Mouse (Mus musculus) kidney, embryonic 15.5 days (tissue): Measurements from ENCODE around the gene Atp2c2. TPM values are rescaled to one million over a fixed set of nuclear protein-coding genes. Genes with fewer than 3 reads are reported as not detected.
A peak's percentile ranks its signal among the peaks of the same experiment; 100 is the strongest.

Source experiments
- ATAC-seq: fragments of 200-750 bp; cut with Nextera tagmentation; replicated peaks from 2 replicates; pipeline ENCODE4 v1.8.0; 2017; ENCODE audit warnings: moderate TSS enrichment; ENCODE audit not compliant: low FRiP score
- H3K27ac ChIP-seq: fragments of 300-500 bp; sonication (generic); 2 replicates; pipeline ENCODE4 v1.5.1; 2015; ENCODE audit warnings: mild to moderate bottlenecking, inconsistent platforms
- H3K27me3 ChIP-seq: fragments of 300-500 bp; sonication (generic); 2 replicates; pipeline ENCODE4 v1.6.1; 2015; ENCODE audit warnings: inconsistent platforms
- H3K36me3 ChIP-seq: fragments of 300-500 bp; sonication (generic); 2 replicates; pipeline ENCODE4 v1.6.1; 2015; ENCODE audit warnings: inconsistent platforms
- H3K4me1 ChIP-seq: fragments of 300-500 bp; sonication (generic); 2 replicates; pipeline ENCODE4 v1.6.1; 2015; ENCODE audit warnings: inconsistent platforms
- H3K4me2 ChIP-seq: fragments of 300-500 bp; sonication (generic); 2 replicates; pipeline ENCODE4 v1.6.1; 2015; ENCODE audit warnings: moderate library complexity, mild to moderate bottlenecking, inconsistent platforms
- H3K4me3 ChIP-seq: fragments of 300-500 bp; sonication (generic); replicated peaks from 2 replicates; pipeline ENCODE4 v1.5.1; 2015; ENCODE audit warnings: mild to moderate bottlenecking, inconsistent platforms
- H3K9ac ChIP-seq: fragments of 300-500 bp; sonication (generic); 2 replicates; pipeline ENCODE4 v1.6.1; 2015; ENCODE audit warnings: mild to moderate bottlenecking, inconsistent platforms
- H3K9me3 ChIP-seq: fragments of 300-500 bp; sonication (generic); replicated peaks from 2 replicates; pipeline ENCODE4 v1.6.1; 2016; ENCODE audit warnings: inconsistent platforms
- WGBS: fragments of 180-500 bp; shearing (Covaris S2); methylation state at CpG from one replicate; pipeline ENCODE4 v1.1.7; 2015; ENCODE audit warnings: mixed read lengths; 5-methylcytosine and 5-hydroxymethylcytosine counted together
- polyA plus RNA-seq: library from polyadenylated mRNA; unstranded; fragments of >200 nt; fragmentation: Nextera tagmentation; extraction: Ambion mirVana; gene quantifications from 2 replicates; pipeline ENCODE4 v1.2.1, GENCODE M21; 2015

The Atp2c2 gene
- polyA plus RNA-seq, 1 experiment from 2014 or later, result 1.6 TPM

DNA sequence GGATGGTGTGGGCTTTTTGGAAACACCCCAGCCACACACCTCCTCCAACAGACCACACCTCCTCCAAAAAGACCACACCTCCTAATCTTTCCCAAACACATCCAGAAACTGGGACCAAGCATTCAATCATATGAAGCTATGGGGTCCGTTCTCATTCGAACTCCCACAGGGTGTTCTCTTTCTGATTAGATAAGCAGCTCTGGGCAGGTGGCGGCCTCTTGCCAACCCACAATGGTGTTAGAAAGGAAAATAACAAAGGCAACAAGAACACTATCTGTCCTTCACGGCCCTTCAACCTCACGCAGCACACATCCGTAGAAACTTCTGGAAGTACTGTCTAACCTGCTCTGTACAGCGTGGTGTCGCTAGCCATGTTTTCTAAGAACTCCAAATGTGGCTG is 27.3 kb downstream of the Atp2c2 start:
- H3K4me1 ChIP-seq, result no peaks in the 10 kb centered on the region
- WGBS, result 90% methylated on average over 8 of the region's 8 CpGs
- no peak overlapping the region for H3K4me2 ChIP-seq
- H3K27me3 ChIP-seq, result no peaks in the 10 kb centered on the region; the same call in 1 of the 2 replicates
- no peaks in the 10 kb centered on the region for H3K36me3 ChIP-seq
- no peak overlapping the region for H3K4me3 ChIP-seq
- no peak overlapping the region for H3K27ac ChIP-seq
- ATAC-seq, result no peak
- H3K9me3 ChIP-seq, result no peaks in the 10 kb centered on the region
- H3K9ac ChIP-seq, result no peak overlapping the region

DNA sequence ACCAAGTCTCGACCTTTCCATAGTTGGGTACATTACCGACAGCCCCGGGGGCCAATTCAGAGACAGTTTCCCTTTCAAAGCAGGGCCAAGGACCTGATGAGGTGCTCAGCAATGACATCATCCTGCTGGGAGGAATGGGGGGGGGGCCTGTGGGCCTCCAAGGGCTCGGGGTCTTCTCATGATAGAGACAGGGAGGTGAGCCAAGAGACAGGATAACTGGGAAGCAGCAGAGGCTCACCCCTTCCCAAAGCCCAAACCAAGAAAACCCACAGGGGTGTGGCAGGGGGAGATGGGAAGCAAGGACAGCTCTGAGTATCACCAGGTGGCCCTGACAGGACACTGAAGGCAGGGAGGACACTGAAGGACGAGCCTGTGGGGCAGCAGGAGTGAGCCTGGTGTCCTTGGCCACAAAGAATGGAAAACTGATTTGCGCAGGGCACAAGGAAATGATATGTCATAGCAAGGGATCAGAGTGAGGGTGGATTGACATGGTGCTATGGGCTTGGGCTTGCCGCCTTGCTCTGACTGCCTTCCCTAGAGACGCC is 28.6 kb downstream of the Atp2c2 start:
- no peaks in the 10 kb centered on the region for H3K9me3 ChIP-seq
- no peaks in the 10 kb centered on the region; the same call in 1 of the 2 replicates for H3K27me3 ChIP-seq
- no peak for ATAC-seq
- H3K9ac ChIP-seq, result no peak overlapping the region
- no peak overlapping the region for H3K4me2 ChIP-seq
- H3K27ac ChIP-seq, result no peak overlapping the region
- H3K4me3 ChIP-seq, result no peak overlapping the region
- no peaks in the 10 kb centered on the region for H3K4me1 ChIP-seq
- WGBS, result 86% methylated on average over 8 of the region's 8 CpGs
- H3K36me3 ChIP-seq, result no peaks in the 10 kb centered on the region

DNA sequence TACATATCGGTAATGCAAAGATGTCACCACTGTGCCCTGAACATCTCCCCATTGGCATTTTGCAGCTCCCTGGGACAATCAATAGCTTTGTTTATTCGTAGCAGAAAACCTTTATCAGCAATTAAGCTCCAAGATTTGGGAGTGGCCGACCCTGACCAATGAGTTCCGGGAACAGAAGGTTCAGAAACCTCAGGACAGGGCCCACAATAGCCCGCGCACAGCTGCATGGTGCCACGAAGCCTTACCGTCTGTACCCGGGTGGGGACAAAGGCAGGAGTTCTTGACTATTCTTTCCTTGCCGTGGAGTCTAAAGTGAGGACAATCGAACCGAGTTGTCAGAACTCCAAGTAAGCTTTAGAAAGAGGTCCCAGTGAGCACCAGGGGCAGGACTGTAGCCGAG is 32.3 kb downstream of the Atp2c2 start:
- 87% methylated on average over 13 of the region's 13 CpGs for WGBS
- H3K27ac ChIP-seq, result no peak overlapping the region
- no peaks in the 10 kb centered on the region; the same call in 1 of the 2 replicates for H3K27me3 ChIP-seq
- no peaks in the 10 kb centered on the region for H3K36me3 ChIP-seq
- no peak for ATAC-seq
- no peak overlapping the region for H3K9ac ChIP-seq
- H3K4me3 ChIP-seq, result no peak overlapping the region
- H3K4me1 ChIP-seq, result no peaks in the 10 kb centered on the region
- H3K4me2 ChIP-seq, result no peak overlapping the region
- no peaks in the 10 kb centered on the region for H3K9me3 ChIP-seq

DNA sequence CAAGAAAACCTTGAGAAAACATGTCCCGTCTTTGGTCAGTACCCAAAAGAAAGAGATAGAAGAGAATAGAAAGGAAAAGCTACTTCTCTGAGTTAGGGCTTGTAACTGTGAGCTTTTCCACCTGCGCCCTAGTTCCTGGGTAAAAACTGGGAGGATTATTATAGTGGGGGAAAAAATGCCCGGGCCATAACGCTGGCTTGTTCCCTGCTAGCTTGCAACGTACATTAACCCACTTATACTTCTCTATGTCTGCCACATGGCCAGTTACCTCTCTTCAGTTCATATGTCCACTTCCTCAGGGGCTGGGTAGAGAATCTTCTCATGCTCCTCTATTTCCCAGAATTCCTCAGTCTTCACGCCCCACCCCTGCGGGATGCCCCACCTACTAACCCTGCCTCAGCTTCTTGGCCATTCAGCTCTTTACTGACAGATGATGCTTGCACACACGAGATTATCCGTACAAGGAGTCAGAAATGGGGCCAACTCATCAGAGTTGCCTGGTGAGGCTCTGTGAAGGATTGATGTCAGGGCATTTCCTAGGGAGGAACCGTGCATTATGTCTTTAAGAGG is 36.6 kb downstream of the Atp2c2 start:
- Histone ChIP-seq H3K27me3 (no peaks in the 10 kb centered on the region), H3K27ac (no peak overlapping the region), H3K4me3 (no peak overlapping the region), H3K9me3 (no peaks in the 10 kb centered on the region), H3K36me3 (no peaks in the 10 kb centered on the region), H3K4me2 (no peak overlapping the region), H3K4me1 (0 out of 2 replicates have a peak, but pooled peaks cover 3% of the 10 kb centered on the region), H3K9ac (no peak overlapping the region)
- WGBS, result 88% methylated on average over 10 of the region's 10 CpGs
- ATAC-seq, result no peak

DNA sequence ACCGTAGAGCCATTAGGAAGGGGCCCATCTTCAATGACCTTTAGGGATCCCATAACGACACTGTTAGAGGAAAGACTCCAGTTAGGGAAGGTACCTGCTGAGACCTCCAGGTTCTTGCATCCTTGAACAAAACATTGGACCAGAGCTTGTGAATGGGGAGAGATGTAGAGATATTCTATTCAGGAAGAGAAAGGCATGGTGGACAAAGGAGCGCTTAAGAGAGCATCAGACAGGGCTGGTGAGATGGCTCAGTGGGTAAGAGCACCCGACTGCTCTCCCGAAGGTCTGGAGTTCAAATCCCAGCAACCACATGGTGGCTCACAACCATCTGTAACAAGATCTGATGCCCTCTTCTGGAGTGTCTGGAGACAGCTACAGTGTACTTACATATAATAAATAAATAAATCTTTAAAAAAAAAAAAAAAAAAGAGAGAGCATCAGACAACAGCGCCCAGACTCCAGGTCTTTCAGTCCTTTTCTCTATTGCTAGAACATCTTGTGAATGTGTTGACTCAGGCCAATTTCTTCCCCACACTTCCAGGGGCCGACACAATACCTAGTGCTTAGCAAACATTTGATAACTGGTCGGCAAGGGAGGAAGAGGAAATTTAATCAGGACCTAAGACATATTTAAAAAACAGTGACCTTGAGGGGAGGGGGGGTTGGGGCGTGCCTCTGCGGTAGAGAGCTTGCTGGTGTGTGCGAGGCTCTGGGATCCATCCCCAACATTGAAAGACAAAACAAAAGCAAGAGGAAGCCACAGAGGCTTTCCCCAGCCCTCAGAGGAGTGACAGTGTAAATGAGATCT is 37.5 kb downstream of the Atp2c2 start:
- H3K9ac ChIP-seq, result no peak overlapping the region
- H3K4me3 ChIP-seq, result no peak overlapping the region
- H3K9me3 ChIP-seq, result no peaks in the 10 kb centered on the region
- WGBS, result 84% methylated on average over 11 of the region's 11 CpGs
- no peak for ATAC-seq
- no peak overlapping the region for H3K27ac ChIP-seq
- H3K36me3 ChIP-seq, result no peaks in the 10 kb centered on the region
- H3K4me1 ChIP-seq, result 0 out of 2 replicates have a peak, but pooled peaks cover 3% of the 10 kb centered on the region
- H3K4me2 ChIP-seq, result no peak overlapping the region
- H3K27me3 ChIP-seq, result no peaks in the 10 kb centered on the region

DNA sequence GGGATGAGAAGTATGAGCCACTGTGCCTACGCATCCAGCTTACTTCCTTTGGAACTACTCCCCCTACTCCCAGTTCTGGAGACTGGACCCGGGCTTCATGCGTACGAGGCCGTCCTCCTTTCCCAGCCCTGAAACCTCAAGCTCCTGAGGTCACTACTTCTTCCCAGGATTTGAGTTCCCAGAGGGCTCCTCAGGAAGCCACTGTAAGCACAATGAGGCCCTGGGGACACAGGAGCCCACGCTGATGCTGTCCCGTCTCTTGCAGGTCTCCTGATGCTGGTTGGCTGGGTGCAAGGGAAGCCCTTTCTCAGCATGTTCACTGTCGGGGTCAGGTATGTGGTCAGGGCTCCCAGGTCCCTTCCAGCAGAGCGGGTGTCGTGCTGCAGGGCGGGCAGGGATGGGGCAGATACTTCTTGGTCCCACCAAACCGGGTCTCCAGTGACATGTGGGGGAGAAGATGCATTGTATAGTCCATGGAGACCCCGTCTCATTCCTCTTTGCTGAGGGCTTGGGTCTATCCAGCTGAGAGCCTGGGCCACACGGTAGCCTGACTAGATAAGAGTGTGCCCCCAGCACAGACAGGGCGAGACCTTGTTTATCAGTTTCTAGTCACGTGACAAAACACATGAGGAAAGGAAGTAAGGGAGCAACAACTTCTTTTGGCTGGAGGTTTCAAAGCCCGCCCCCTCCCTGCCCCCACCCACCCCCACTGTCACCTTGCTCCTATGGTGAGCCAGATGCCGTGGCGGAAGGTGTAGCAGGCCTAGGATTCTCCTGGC is 38.5 kb downstream of the Atp2c2 start:
- H3K27me3 ChIP-seq, result no peaks in the 10 kb centered on the region
- H3K9me3 ChIP-seq, result no peaks in the 10 kb centered on the region
- WGBS, result 80% methylated on average over 19 of the region's 19 CpGs
- ATAC-seq, result no peak
- no peak overlapping the region for H3K4me2 ChIP-seq
- no peak overlapping the region for H3K27ac ChIP-seq
- peaks cover 4% of the 10 kb centered on the region; the same call in 1 of the 2 replicates for H3K4me1 ChIP-seq
- no peak overlapping the region for H3K4me3 ChIP-seq
- H3K9ac ChIP-seq, result no peak overlapping the region
- H3K36me3 ChIP-seq, result no peaks in the 10 kb centered on the region

DNA sequence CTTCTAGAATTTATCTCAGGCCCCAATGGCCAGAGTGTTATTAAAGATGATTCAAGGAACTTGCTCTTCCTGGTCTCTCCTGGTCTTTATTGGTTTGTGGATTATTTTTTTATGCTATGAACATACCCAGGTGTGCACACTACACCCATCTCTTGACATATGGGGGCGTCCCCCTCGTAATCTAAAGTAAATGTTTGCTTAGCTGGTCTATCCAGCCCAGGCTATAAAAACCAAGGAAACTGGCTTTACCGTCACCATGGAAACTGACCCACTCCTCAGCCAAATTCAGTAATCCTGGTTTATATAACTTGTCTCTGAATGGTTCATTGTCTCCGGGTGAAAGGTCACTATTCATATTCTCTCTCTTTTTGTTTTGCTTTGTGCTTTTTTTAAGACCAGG is 40.8 kb downstream of the Atp2c2 start:
- 41% methylated on average over 4 of the region's 4 CpGs for WGBS
- H3K4me3 ChIP-seq, result no peak overlapping the region
- H3K4me1 ChIP-seq, result peaks cover 12% of the 10 kb centered on the region
- H3K36me3 ChIP-seq, result no peaks in the 10 kb centered on the region
- no peak for ATAC-seq
- no peaks in the 10 kb centered on the region for H3K27me3 ChIP-seq
- H3K9ac ChIP-seq, result no peak overlapping the region
- H3K9me3 ChIP-seq, result no peaks in the 10 kb centered on the region
- H3K27ac ChIP-seq, result no peak overlapping the region
- H3K4me2 ChIP-seq, result no peak overlapping the region

DNA sequence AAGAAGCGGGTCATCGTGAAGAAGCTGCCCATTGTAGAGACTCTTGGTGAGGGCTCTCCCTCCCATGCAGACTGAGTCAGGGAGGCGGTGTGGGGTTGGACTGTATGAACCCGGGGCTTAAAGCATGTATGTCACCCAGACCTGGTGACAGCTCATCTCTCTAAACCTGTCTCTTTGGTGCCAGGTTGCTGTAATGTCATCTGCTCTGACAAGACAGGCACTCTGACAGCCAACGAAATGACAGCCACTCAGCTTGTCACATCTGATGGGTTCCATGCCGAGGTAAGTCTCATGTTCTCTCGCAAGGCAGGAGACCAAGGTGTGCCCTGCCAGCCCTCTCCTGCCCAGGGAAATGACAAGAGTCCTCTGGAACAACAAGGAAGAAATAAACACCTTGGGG is 42.6 kb downstream of the Atp2c2 start:
- Histone ChIP-seq H3K27me3 (no peaks in the 10 kb centered on the region), H3K36me3 (no peaks in the 10 kb centered on the region), H3K4me3 (no peak overlapping the region), H3K9me3 (no peaks in the 10 kb centered on the region), H3K4me2 (no peak overlapping the region), H3K4me1 (peaks cover 12% of the 10 kb centered on the region), H3K9ac (no peak overlapping the region), H3K27ac (no peak overlapping the region)
- 89% methylated on average over 7 of the region's 7 CpGs for WGBS
- no peak for ATAC-seq

DNA sequence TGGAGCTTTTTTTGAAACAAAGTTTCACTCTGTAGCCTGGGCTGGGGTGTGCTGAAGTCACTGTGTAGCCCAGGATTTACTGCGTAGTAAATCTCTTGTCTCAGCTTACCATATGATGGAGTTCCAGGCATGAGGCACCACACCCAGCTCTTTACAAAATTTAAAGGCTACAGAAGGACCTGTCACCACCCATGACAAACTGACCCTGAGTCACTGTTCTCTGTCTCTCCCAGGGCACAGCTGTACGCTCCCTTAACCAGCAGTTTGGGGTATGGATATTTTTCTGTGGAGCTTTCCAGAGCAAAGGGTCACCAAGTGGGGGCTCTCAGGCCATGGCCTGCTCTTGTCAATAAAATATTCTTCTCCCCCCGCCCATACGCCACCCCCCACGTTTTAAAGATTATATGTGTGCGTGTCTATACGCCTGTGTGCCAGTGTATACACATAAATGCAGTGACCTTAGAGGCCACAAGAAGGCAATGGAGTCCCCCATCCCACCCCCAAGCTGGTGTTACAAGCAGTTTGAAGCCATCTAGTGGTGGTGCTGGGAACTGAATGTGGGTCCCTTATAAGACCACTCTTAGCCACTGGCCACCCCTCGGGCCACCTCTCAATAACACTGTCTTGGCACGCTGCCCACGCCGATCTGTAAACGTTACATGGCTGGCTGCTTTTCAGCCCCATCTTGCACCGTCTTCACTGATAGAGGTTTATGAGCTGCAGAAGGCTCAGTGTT is 43.6 kb downstream of the Atp2c2 start:
- Histone ChIP-seq H3K9me3 (no peaks in the 10 kb centered on the region), H3K9ac (no peak overlapping the region), H3K4me3 (no peak overlapping the region), H3K4me2 (no peak overlapping the region), H3K27ac (no peak overlapping the region), H3K4me1 (peaks cover 12% of the 10 kb centered on the region), H3K27me3 (no peaks in the 10 kb centered on the region), H3K36me3 (no peaks in the 10 kb centered on the region)
- 39% methylated on average over 13 of the region's 13 CpGs for WGBS
- ATAC-seq, result no peak

DNA sequence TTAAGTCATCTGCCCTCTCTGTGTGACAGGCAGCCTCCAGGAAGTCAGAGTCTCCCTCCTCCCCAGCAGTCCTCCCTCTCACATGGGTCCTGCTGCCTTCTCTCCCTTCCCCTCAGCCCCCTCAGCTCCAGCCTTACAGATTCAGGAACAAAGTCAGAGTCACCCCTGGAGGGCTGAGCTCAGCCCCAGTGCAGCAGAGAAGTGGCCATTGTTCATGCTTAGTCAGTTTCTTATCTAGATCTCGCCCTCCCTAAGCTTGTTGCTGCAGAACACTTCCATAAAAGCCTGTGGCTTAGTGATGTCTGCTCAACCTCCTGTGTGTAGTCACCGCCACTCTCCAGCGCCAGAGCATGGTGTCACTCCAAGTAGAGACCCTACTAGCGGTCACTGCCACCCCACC is 44.8 kb downstream of the Atp2c2 start:
- H3K9me3 ChIP-seq, result no peaks in the 10 kb centered on the region
- no peak overlapping the region for H3K4me2 ChIP-seq
- WGBS, result 74% methylated on average over 4 of the region's 4 CpGs
- no peaks in the 10 kb centered on the region for H3K27me3 ChIP-seq
- no peaks in the 10 kb centered on the region for H3K36me3 ChIP-seq
- H3K27ac ChIP-seq, result peak overlapping the region; percentile 32; the same call in 1 of the 2 replicates
- no peak overlapping the region for H3K9ac ChIP-seq
- ATAC-seq, result 0 out of 2 replicates have a peak, but pooled peaks have one; percentile 24
- H3K4me1 ChIP-seq, result peaks cover 12% of the 10 kb centered on the region
- no peak overlapping the region for H3K4me3 ChIP-seq
